Mouse (Mus musculus): ENCODE data around the gene Adgrb3.
A peak's percentile ranks its signal among the peaks of the same experiment; 100 is the strongest.
"Not testable (repeated sequence)": the region's sequence is repeated elsewhere in the genome, so short reads cannot be mapped to it uniquely, and the experiment has no call there.

Adgrb3 gene

GRCm38 (mm10) chr1:25107500-25108101 is 721.9 kb downstream of the Adgrb3 start:
- DNase-seq (ENCODE audit: low spot score in 2 of 2): no peak

- DNase-seq (ENCODE audit: low spot score in 2 of 2): no peak
These were observed 722.8 kb downstream of the Adgrb3 start for GRCm38 (mm10) chr1:25106679-25107078.

- peak; percentile 8 to 60 for DNase-seq (ENCODE audit: low spot score in 2 of 2)
These were observed 724.1 kb downstream of the Adgrb3 start for GRCm38 (mm10) chr1:25105367-25105766.

- DNase-seq (ENCODE audit: low spot score in 2 of 2): no peak
These were observed 741.3 kb downstream of the Adgrb3 start for GRCm38 (mm10) chr1:25088010-25088719.

GRCm38 (mm10) chr1:25085616-25086372 is 743.7 kb downstream of the Adgrb3 start:
- DNase-seq (ENCODE audit: low spot score in 2 of 2): no peak

GRCm38 (mm10) chr1:25082377-25082776 is 747.1 kb downstream of the Adgrb3 start:
- DNase-seq (ENCODE audit: low spot score in 2 of 2): no peak

GRCm38 (mm10) chr1:25081265-25081849 is 748.1 kb downstream of the Adgrb3 start:
- DNase-seq (ENCODE audit: low spot score in 2 of 2): no peak

GRCm38 (mm10) chr1:25079395-25079794 is 750.1 kb downstream of the Adgrb3 start:
- no peak for DNase-seq (ENCODE audit: low spot score in 2 of 2)

GRCm38 (mm10) chr1:25075952-25076351 is 753.6 kb downstream of the Adgrb3 start:
- DNase-seq (ENCODE audit: low spot score in 2 of 2): no peak

GRCm38 (mm10) chr1:25063964-25064363 is 765.5 kb downstream of the Adgrb3 start:
- DNase-seq (ENCODE audit: low spot score in 2 of 2): no peak

- no peak for DNase-seq (ENCODE audit: low spot score in 2 of 2)
These were observed 768.6 kb downstream of the Adgrb3 start for GRCm38 (mm10) chr1:25060935-25061334.

- DNase-seq (ENCODE audit: low spot score in 2 of 2): no peak
These were observed 769.3 kb downstream of the Adgrb3 start for GRCm38 (mm10) chr1:25060191-25060590.

- DNase-seq (ENCODE audit: low spot score in 2 of 2): no peak
These were observed 771.9 kb downstream of the Adgrb3 start for GRCm38 (mm10) chr1:25057656-25058055.

- DNase-seq (ENCODE audit: low spot score in 2 of 2): no peak
These were observed 772.3 kb downstream of the Adgrb3 start for GRCm38 (mm10) chr1:25057212-25057611.

- no peak for DNase-seq (ENCODE audit: low spot score in 2 of 2)
These were observed 787.4 kb downstream of the Adgrb3 start for GRCm38 (mm10) chr1:25042091-25042490.

- DNase-seq (ENCODE audit: low spot score in 2 of 2): no peak
These were observed 795.3 kb downstream of the Adgrb3 start for GRCm38 (mm10) chr1:25034161-25034560.

- no peak for DNase-seq (ENCODE audit: low spot score in 2 of 2)
These were observed 796.1 kb downstream of the Adgrb3 start for GRCm38 (mm10) chr1:25033155-25034095.

- DNase-seq (ENCODE audit: low spot score in 2 of 2): no peak
These were observed 806.4 kb downstream of the Adgrb3 start for GRCm38 (mm10) chr1:25023156-25023555.

- not testable (repeated sequence) for DNase-seq (ENCODE audit: low spot score in 2 of 2)
These were observed 811.7 kb downstream of the Adgrb3 start for GRCm38 (mm10) chr1:25017851-25018250.

Data from urinary bladder, postnatal 36 days (tissue).